In genomic region chr15:102386640-102387039, GRCm38 (mm10) we compare ENCODE assay signal across 1 mouse cellular context.
TF ChIP-seq lines count a peak whose summit lies in the region.

No protein-coding gene starts in this region.

TF ChIP-seq in MEL, 35 proteins besides CTCF, POLR2A, EP300 and RAD21 (continued from another document):
- peak; percentile 20; the same call in 1 of the 2 replicates for TF ChIP-seq SIN3A (IDR thresholded peaks at IDR 0.05; ENCODE audit: low read length)
- TF ChIP-seq MAFK (IDR thresholded peaks at IDR 0.05; ENCODE audit: borderline replicate concordance, low read depth, low read length) = no peak
- no peak for TF ChIP-seq POLR2AphosphoS5 (IDR thresholded peaks at IDR 0.05; ENCODE audit: borderline replicate concordance, low read depth, low read length)
- TF ChIP-seq TAL1 (IDR thresholded peaks at IDR 0.05; ENCODE audit: low read length) = no peak
- no peak for TF ChIP-seq CHD1 (IDR thresholded peaks at IDR 0.05; ENCODE audit: low read depth, low read length)
- TF ChIP-seq MEF2A (IDR thresholded peaks at IDR 0.05; ENCODE audit: extremely low read depth, insufficient replicate concordance, low read depth, low read length, poor library complexity, severe bottlenecking) = no peak
- no peak for TF ChIP-seq CHD2 (IDR thresholded peaks at IDR 0.05; ENCODE audit: low read length)
- TF ChIP-seq MXI1 (IDR thresholded peaks at IDR 0.05; ENCODE audit: low read depth, low read length) = no peak
- no peak for TF ChIP-seq TCF12 (IDR thresholded peaks at IDR 0.05; ENCODE audit: low read depth, low read length)
- no peak for TF ChIP-seq GABPA (IDR thresholded peaks at IDR 0.05; ENCODE audit: low read depth, low read length)
- no peak for TF ChIP-seq KAT2A (conservative IDR thresholded peaks at IDR 0.05; ENCODE audit: low read depth, low read length)
- no peak for TF ChIP-seq MAX (IDR thresholded peaks at IDR 0.05; ENCODE audit: low read length)
- TF ChIP-seq SMC3 (IDR thresholded peaks at IDR 0.05; ENCODE audit: low read depth, low read length) = no peak
- no peak for TF ChIP-seq BHLHE40 (IDR thresholded peaks at IDR 0.05; ENCODE audit: borderline replicate concordance, low read depth, low read length)
- TF ChIP-seq USF2 (IDR thresholded peaks at IDR 0.05; ENCODE audit: borderline replicate concordance in 1 of 2, insufficient read depth in 1 of 2, low read depth in 1 of 2, low read length in 2 of 2) = no peak
- TF ChIP-seq ETS1 (IDR thresholded peaks at IDR 0.05; ENCODE audit: low read depth, low read length) = no peak
- TF ChIP-seq ZNF384 (IDR thresholded peaks at IDR 0.05; ENCODE audit: low read depth, low read length) = 0 out of 2 replicates have a peak, but pooled peaks have one; percentile 2
